Mouse (Mus musculus) kidney, adult 11 months (tissue): Measurements from ENCODE around the gene Ccdc144b.

ENCODE experiments used
- DNase-seq: peaks from one replicate; pipeline ENCODE4 v3.0.0; 2022

Ccdc144b gene

GRCm38 (mm10) chr3:36025732-36026131 is 27.6 kb downstream of the Ccdc144b start:
- no peak for DNase-seq

- DNase-seq = no peak
Measured at GRCm38 (mm10) chr3:36011239-36011638, 42.1 kb downstream of the Ccdc144b start.

- DNase-seq = no peak
Measured at GRCm38 (mm10) chr3:36008411-36009154, 44.8 kb downstream of the Ccdc144b start.

GRCm38 (mm10) chr3:36004028-36004895 is 49.1 kb downstream of the Ccdc144b start:
- DNase-seq = no peak

GRCm38 (mm10) chr3:36000275-36001239 is 52.8 kb downstream of the Ccdc144b start, which contains the start of gene Mccc1:
Gene Mccc1, minus strand, starts transcription at chr3:36000678.
- DNase-seq = peak; percentile 96

- no peak for DNase-seq
Measured at GRCm38 (mm10) chr3:35994552-35995531, 58.5 kb downstream of the Ccdc144b start.

GRCm38 (mm10) chr3:35990715-35991114 is 62.6 kb downstream of the Ccdc144b start:
- DNase-seq = no peak

- no peak for DNase-seq
Measured at GRCm38 (mm10) chr3:35988031-35988430, 65.3 kb downstream of the Ccdc144b start.

- DNase-seq = no peak
Measured at GRCm38 (mm10) chr3:35986266-35986665, 67.1 kb downstream of the Ccdc144b start.

- peak; percentile 40 for DNase-seq
Measured at GRCm38 (mm10) chr3:35973551-35973950, 79.8 kb downstream of the Ccdc144b start.

GRCm38 (mm10) chr3:35972985-35973384 is 80.4 kb downstream of the Ccdc144b start:
- no peak for DNase-seq

- no peak for DNase-seq
Measured at GRCm38 (mm10) chr3:35971149-35971548, 82.2 kb downstream of the Ccdc144b start.

GRCm38 (mm10) chr3:35970441-35970840 is 82.9 kb downstream of the Ccdc144b start:
- DNase-seq = peak; percentile 70

GRCm38 (mm10) chr3:35967366-35967921 is 85.9 kb downstream of the Ccdc144b start:
- DNase-seq = no peak

- no peak for DNase-seq
Measured at GRCm38 (mm10) chr3:35966493-35966892, 86.9 kb downstream of the Ccdc144b start.

- no peak for DNase-seq
Measured at GRCm38 (mm10) chr3:35964928-35965327, 88.4 kb downstream of the Ccdc144b start.

- no peak for DNase-seq
Measured at GRCm38 (mm10) chr3:35963921-35964320, 89.4 kb downstream of the Ccdc144b start.

- DNase-seq = no peak
Measured at GRCm38 (mm10) chr3:35963401-35963800, 89.9 kb downstream of the Ccdc144b start.

- DNase-seq = no peak
Measured at GRCm38 (mm10) chr3:35962967-35963366, 90.4 kb downstream of the Ccdc144b start.
